Mouse (Mus musculus) left cerebral cortex, postnatal 36 days (tissue): ENCODE data around the gene Mctp2. TPM values are rescaled to one million over a fixed set of nuclear protein-coding genes. Genes with fewer than 3 reads are reported as not detected.
A peak's percentile ranks its signal among the peaks of the same experiment; 100 is the strongest.

Experiments used
- DNase-seq, 2 experiments: peaks; one replicate each; pipeline ENCODE4 v3.0.0; 2021 to 2022; ENCODE audit warnings: low spot score in 2 of 2, mixed read lengths in 1 of 2
- intact Hi-C: fragments of 180-260 bp; cut with DNase I; formaldehyde crosslinking; loops from one replicate; pipeline ENCODE4 v1.15.1; 2025
- total RNA-seq, 2 experiments: library from RNA; stranded (reverse); gene quantifications; 2 replicates each; pipeline ENCODE4 v1.2.3; 2021

Gene Mctp2
- total RNA-seq, 2 experiments from 2014 or later: 1.9 to 2.2 TPM

GRCm38 (mm10) chr7:72108639-72109399 lies 197.6 kb downstream of the Mctp2 start:
- no peak for DNase-seq
- intact Hi-C loops: no loop called here

DNA sequence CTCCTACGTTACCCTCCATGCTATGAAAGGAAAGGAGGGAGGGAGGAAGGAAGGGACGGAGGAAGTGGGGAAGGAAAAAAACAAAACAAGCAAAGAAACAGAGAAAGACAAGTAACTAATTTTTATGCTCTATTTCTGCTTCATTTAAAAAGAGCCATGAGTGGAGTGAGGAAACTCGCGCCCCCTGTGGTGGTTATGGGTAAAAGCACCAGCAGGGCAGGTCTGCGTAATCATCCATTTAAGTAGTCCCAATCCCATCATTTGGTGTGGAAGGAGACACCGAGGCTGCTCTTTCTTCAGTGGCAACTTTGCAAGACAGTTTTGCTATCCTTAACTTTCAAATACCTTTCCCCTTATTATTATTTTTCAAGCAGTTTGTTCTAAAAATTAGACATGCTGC lies 202.2 kb downstream of the Mctp2 start:
- no peak for DNase-seq
- intact Hi-C loops: no loop called here

DNA sequence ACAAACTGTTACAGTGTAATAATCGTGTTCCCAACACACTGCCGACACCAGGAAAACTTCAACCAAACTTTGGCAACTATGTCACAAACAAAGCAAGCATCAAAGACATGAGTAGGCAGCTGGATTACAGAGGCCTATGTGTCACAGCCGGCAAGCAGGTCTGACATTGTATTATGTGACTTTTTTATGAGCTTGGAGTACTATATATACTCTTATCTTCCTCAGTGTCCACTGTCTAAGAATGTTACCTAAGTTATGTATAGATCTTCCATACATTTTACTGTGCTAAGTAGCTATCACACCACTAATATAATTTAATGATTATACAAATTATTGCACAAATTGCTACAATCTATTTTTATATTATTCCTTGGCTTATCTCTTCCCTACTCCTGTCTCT lies 202.8 kb downstream of the Mctp2 start:
- intact Hi-C loops: no loop called here
- no peak for DNase-seq

- DNase-seq: no peak
- intact Hi-C loops: no loop called here
Observed at GRCm38 (mm10) chr7:72100683-72101082, 205.7 kb downstream of the Mctp2 start.

DNA sequence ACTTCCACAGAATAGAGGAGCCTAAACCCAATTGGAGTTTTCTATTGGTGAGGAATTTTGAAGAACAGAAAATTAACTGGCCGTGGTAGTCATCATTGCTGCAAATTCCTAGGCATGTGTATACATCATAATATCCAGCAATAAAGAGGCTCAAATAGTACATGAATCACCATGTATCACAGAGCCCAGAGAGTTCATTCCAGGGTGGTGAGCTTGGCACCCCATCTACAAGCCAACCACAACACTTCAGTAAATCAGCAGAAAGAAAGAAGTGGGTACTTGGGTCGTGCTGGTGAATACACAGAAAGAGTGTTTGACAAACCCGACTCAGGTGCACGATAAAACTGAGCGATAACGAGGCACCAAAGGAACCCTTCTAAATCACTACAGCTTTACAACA lies 207.8 kb downstream of the Mctp2 start:
- intact Hi-C loops: no loop called here

DNA sequence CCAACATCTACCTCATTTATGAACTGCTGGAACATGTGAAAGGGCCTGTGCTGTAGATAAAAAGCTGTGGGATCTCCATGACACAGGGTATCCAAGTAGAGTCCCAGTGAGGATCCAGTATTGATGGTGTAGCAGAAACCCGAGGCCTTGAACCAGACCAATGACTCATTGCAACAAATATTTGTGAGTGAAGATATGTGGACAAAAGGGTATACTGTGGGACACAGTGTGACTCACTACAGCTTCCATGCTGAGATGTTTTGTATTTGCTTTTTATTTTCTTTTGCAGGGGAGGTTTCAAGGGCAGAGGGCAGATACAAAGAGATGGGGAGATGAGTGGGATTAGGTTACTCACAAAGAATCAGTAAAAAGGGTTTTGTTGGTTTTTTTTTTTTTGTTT lies 209.4 kb downstream of the Mctp2 start:
- intact Hi-C loops: no loop called here
- DNase-seq: no peak

More for the DNA sequence above, 207.8 kb downstream of the Mctp2 start:
- no peak for DNase-seq

GRCm38 (mm10) chr7:72096433-72096832 lies 210.0 kb downstream of the Mctp2 start:
- intact Hi-C loops: no loop called here
- no peak for DNase-seq

DNA sequence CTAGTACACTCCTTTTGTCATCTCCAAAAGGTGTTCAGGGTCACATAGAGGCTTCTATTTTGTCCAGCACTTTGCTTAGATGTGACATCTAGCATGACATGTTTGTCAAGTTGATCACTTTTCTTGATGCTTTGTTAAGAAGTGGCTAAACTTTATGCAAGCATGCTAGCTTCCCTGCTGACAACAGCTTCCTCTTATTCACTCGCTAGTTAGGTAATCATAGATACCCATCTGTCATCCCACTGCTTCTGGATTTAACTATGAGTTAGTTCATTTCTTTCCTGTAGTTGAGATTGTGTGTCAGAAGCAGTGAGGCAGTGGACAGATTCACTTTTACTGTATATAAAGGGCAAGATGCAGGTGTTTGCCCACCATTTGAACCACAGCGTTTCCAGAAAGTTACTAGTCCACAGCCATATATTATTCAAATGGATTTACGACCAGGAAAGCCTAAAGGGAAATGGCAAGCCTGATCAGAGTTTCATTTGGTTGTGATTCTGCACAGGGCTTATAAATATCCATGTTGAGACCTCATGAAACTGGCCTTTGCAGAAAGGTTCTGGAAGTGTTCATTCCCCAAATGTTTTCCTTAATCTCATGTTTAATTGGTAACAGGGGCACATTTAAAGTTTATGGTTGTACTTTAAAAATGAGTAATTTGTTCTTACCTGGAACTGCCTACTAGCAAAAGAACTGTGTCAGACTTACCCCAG lies 216.8 kb downstream of the Mctp2 start:
- intact Hi-C loops: no loop called here

GRCm38 (mm10) chr7:72080705-72081104 lies 225.7 kb downstream of the Mctp2 start:
- DNase-seq: no peak
- intact Hi-C loops: no loop called here

More for the DNA sequence above, 216.8 kb downstream of the Mctp2 start:
- no peak for DNase-seq

DNA sequence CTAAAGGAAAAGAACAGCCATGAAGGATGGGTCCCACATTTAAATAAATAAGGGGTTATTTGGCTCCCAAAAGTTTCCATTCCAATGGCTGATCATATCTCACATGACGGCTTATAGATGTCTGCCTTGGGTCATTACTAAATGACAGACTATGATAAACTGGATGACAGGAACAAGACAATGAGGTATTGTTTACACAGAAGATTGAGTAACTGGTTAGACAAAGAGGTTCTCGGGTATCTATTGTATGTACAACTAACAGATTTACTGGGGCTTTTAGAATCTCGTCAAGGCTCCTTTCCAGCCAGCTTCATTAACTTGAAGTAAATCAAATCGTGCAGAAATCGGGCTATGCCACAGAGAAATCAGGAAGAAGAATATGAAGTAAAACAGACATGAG lies 227.5 kb downstream of the Mctp2 start:
- DNase-seq: no peak

GRCm38 (mm10) chr7:72071418-72072184 lies 234.8 kb downstream of the Mctp2 start:
- intact Hi-C loops: no loop called here
- no peak for DNase-seq

More for the DNA sequence above, 227.5 kb downstream of the Mctp2 start:
- intact Hi-C loops: no loop called here

DNA sequence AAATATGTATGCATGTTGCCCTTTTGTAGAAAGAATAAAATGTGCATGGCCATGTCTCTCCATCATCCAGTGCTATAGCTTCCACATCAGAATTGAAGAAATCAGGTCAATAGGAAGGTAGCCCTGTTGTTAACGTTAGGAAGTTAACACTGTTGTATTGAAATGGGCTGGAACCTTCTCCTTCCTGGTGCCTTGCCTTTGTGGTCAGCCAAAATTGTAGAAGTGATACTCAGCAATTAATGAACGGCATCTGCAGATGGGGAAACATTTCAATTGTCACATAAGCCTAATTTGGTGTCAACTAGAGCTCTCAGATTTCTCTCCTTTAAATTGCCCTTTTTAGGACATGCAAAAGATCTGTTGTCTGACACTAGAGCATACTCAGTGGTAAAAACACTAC lies 238.0 kb downstream of the Mctp2 start:
- no peak for DNase-seq
- intact Hi-C loops: no loop called here

DNA sequence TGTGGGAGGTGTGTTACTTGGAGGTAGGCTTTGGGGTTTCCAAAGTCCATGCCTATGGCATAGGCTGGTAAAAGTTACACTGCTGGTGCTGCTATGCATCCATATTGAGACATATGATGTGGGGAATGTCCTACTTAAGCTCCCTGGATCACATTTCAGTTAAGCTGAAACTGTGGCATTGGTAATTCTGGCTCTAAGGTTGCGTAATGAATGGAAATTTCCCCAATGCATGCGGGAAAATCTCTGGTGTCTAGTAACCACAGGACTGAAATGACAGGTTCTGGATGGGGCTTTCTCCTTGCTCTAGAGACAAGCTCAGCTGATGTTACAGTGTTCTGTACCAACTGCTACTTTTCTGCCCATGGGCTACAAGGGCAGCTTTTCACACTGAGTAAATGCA lies 240.1 kb downstream of the Mctp2 start:
- no peak for DNase-seq
- intact Hi-C loops: no loop called here

GRCm38 (mm10) chr7:72051759-72052158 lies 254.6 kb downstream of the Mctp2 start:
- DNase-seq: no peak
- intact Hi-C loops: no loop called here

- DNase-seq: peak in 1 of 2 experiments; percentile 4
- intact Hi-C loops: no loop called here
Observed at GRCm38 (mm10) chr7:72047588-72048585, 258.5 kb downstream of the Mctp2 start.
